Mouse (Mus musculus) midbrain, embryonic 15.5 days (tissue): ENCODE measurements around the gene Dpf3. TPM values are rescaled to one million over a fixed set of nuclear protein-coding genes. Genes with fewer than 3 reads are reported as not detected.

ENCODE experiments used
- ATAC-seq: fragments of 200-750 bp; cut with Nextera tagmentation; replicated peaks from 2 replicates; pipeline ENCODE4 v1.8.0; 2017; ENCODE audit warnings: moderate TSS enrichment
- H3K27ac ChIP-seq: fragments of 300-500 bp; sonication (generic); 2 replicates; pipeline ENCODE4 v1.5.1; 2015; ENCODE audit warnings: mild to moderate bottlenecking, inconsistent platforms
- H3K27me3 ChIP-seq: fragments of 300-500 bp; sonication (generic); replicated peaks from 2 replicates; pipeline ENCODE4 v1.6.1; 2015; ENCODE audit warnings: inconsistent platforms
- H3K36me3 ChIP-seq: fragments of 300-500 bp; sonication (generic); replicated peaks from 2 replicates; pipeline ENCODE4 v1.6.1; 2015; ENCODE audit warnings: inconsistent platforms
- H3K4me1 ChIP-seq: fragments of 300-500 bp; sonication (generic); 2 replicates; pipeline ENCODE4 v1.6.1; 2015; ENCODE audit warnings: inconsistent platforms
- H3K4me2 ChIP-seq: fragments of 300-500 bp; sonication (generic); 2 replicates; pipeline ENCODE4 v1.6.1; 2015; ENCODE audit warnings: inconsistent platforms, mild to moderate bottlenecking, moderate library complexity
- H3K4me3 ChIP-seq: fragments of 300-500 bp; sonication (generic); 2 replicates; pipeline ENCODE4 v1.5.1; 2015; ENCODE audit warnings: mild to moderate bottlenecking, inconsistent platforms
- H3K9ac ChIP-seq: fragments of 300-500 bp; sonication (generic); 2 replicates; pipeline ENCODE4 v1.6.1; 2015; ENCODE audit warnings: mild to moderate bottlenecking, inconsistent platforms
- H3K9me3 ChIP-seq: fragments of 300-500 bp; sonication (generic); 2 replicates; pipeline ENCODE4 v1.6.1; 2016; ENCODE audit warnings: inconsistent platforms
- WGBS: fragments of 180-500 bp; shearing (Covaris S2); methylation state at CpG from one replicate; pipeline ENCODE4 v1.1.7; 2015; ENCODE audit warnings: mixed read lengths; 5-methylcytosine and 5-hydroxymethylcytosine counted together
- polyA plus RNA-seq: library from polyadenylated mRNA; unstranded; fragments of >200 nt; fragmentation: Nextera tagmentation; extraction: Ambion mirVana; gene quantifications from 2 replicates; pipeline ENCODE4 v1.2.1, GENCODE M21; 2015

Gene Dpf3
- 25.0 and 26.9 TPM in 2 replicates for polyA plus RNA-seq

DNA sequence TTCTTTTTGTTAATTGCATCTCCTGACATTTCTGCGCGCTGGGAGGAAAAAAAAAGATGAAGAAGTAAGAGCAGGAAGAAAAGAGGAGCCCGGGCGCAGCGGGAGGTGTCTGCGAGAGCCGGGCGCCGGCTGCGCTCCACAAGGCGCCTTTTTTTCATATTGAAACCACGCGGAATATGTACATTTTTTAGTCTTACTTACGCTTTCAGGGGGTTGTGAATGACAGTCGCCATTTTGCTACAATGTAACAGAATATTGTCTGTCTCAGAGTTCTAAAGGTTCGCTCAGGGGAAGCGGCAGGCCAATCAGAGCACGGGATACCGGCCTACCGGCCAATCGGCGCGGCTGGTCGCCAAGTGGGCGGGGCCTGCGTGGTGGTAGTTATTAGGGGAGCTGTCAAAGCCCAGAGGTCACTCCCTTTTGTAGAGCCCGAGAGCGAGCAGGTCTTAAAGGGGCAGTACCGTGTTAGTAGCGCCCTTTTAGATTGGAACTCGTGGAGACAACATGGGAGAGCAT, at the start of gene Dpf3:
TSS of gene Dpf3 (minus strand) at position 241 of the 516 bp plus-strand sequence.
- Histone ChIP-seq H3K4me1 (peaks cover 23% of the 10 kb centered on the region), H3K9me3 (no peaks in the 10 kb centered on the region), H3K27ac (peak within 1 kb of the TSS; percentile 86), H3K4me3 (peak within 1 kb of the TSS; percentile 65), H3K27me3 (no peaks in the 10 kb centered on the region), H3K36me3 (no peaks in the 10 kb centered on the region), H3K9ac (peak within 1 kb of the TSS; percentile 72), H3K4me2 (peak within 1 kb of the TSS; percentile 90)
- 0% methylated on average over 31 of the region's 31 CpGs for WGBS
- ATAC-seq, result peak; percentile 94

DNA sequence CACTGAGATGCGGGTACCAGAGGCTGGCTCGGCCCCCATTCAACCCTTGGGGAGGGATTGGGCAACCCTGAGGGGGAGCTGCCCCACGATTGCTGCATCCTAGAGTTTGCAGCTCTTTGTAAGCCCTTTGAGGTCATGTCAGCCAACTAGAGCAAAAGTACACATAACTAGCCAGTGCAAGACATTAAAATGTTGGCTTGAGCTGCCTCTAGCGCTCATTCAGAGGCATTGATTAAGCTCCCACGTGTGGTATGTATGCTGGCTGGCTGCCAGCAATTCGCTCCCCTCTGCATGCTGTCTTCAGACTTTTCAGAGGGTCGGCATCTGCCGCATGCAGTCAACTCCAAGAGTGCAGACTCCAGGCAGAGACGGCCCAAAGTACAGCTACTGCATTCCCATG, 48.5 kb upstream of the Dpf3 start:
- Histone ChIP-seq H3K27ac (no peak overlapping the region), H3K4me1 (peaks cover 8% of the 10 kb centered on the region; the same call in 1 of the 2 replicates), H3K36me3 (peaks cover 38% of the 10 kb centered on the region), H3K27me3 (no peaks in the 10 kb centered on the region), H3K9me3 (no peaks in the 10 kb centered on the region), H3K4me3 (no peak overlapping the region), H3K9ac (no peak overlapping the region), H3K4me2 (no peak overlapping the region)
- 35% methylated on average over 9 of the region's 9 CpGs for WGBS
- peak; percentile 53; the same call in 1 of the 2 replicates for ATAC-seq

GRCm38 (mm10) chr12:83535428-83535827, 47.9 kb upstream of the Dpf3 start:
- peaks cover 38% of the 10 kb centered on the region for H3K36me3 ChIP-seq
- H3K4me1 ChIP-seq, result peaks cover 8% of the 10 kb centered on the region; the same call in 1 of the 2 replicates
- H3K9me3 ChIP-seq, result no peaks in the 10 kb centered on the region
- H3K4me3 ChIP-seq, result no peak overlapping the region
- no peak overlapping the region for H3K27ac ChIP-seq
- WGBS, result 89% methylated on average over 11 of the region's 11 CpGs
- ATAC-seq, result no peak
- no peak overlapping the region for H3K4me2 ChIP-seq
- no peaks in the 10 kb centered on the region for H3K27me3 ChIP-seq
- H3K9ac ChIP-seq, result no peak overlapping the region

DNA sequence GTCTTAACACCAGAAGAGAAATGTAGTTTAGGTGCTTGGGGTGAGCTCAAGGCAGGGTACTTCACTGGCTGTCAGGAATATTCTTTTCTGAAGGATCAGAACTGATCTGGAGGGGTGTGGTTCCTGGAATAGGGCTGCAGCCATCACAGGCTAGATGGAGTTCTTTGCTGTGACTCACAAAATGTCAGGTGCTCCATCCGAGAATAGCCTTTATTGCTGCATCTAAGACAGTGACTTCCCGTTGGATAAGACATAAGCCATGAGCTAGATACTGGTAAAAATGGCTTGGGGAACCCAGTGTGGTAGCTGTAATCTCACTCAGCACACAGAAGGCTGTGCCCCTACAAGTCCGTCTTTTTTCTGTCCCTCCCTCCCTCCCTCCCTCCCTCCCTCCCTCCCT, 46.7 kb upstream of the Dpf3 start:
- Histone ChIP-seq H3K27me3 (no peaks in the 10 kb centered on the region), H3K4me3 (no peak overlapping the region), H3K4me1 (peaks cover 8% of the 10 kb centered on the region; the same call in 1 of the 2 replicates), H3K36me3 (peaks cover 31% of the 10 kb centered on the region), H3K4me2 (no peak overlapping the region), H3K9me3 (no peaks in the 10 kb centered on the region), H3K9ac (no peak overlapping the region), H3K27ac (no peak overlapping the region)
- WGBS, result 82% methylated on average over 3 of the region's 3 CpGs
- ATAC-seq, result no peak

DNA sequence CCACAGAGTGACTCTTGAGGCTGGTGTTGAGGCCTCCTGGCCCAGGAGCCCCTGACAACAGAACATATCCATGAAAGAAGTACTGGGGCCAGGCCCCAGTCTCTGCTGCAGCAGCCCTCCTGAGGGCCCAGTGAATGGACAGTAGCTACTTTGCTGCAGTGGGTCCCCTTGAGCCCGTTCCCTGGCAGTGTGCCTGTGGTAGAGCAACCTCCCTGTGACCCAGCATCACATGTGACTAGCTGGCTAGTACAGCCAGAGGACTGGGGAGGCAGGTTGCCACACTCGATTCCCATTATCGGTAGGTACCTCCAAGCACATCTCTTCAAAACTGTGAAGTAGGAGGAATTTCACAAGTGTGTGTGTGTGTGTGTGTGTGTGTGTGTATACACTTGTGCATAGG, 45.5 kb upstream of the Dpf3 start:
- ATAC-seq, result no peak
- WGBS, result 81% methylated on average over 3 of the region's 3 CpGs
- H3K4me2 ChIP-seq, result no peak overlapping the region
- no peak overlapping the region for H3K9ac ChIP-seq
- no peak overlapping the region for H3K4me3 ChIP-seq
- H3K27ac ChIP-seq, result no peak overlapping the region
- H3K27me3 ChIP-seq, result no peaks in the 10 kb centered on the region
- peaks cover 8% of the 10 kb centered on the region; the same call in 1 of the 2 replicates for H3K4me1 ChIP-seq
- no peaks in the 10 kb centered on the region for H3K9me3 ChIP-seq
- peaks cover 27% of the 10 kb centered on the region for H3K36me3 ChIP-seq

- Histone ChIP-seq H3K9ac (no peak overlapping the region), H3K27me3 (no peaks in the 10 kb centered on the region), H3K4me3 (no peak overlapping the region), H3K36me3 (peaks cover 18% of the 10 kb centered on the region), H3K4me1 (peaks cover 8% of the 10 kb centered on the region; the same call in 1 of the 2 replicates), H3K9me3 (no peaks in the 10 kb centered on the region), H3K4me2 (no peak overlapping the region), H3K27ac (no peak overlapping the region)
- no peak for ATAC-seq
- WGBS, result 96% methylated on average over 6 of the region's 6 CpGs
Observed at GRCm38 (mm10) chr12:83531992-83532391, 44.5 kb upstream of the Dpf3 start.

- H3K4me3 ChIP-seq, result no peak overlapping the region
- 90% methylated on average over 5 of the region's 5 CpGs for WGBS
- no peak overlapping the region for H3K27ac ChIP-seq
- no peak overlapping the region for H3K4me2 ChIP-seq
- no peak for ATAC-seq
- no peaks in the 10 kb centered on the region for H3K9me3 ChIP-seq
- H3K36me3 ChIP-seq, result peaks cover 6% of the 10 kb centered on the region
- H3K9ac ChIP-seq, result no peak overlapping the region
- H3K4me1 ChIP-seq, result no peaks in the 10 kb centered on the region
- H3K27me3 ChIP-seq, result no peaks in the 10 kb centered on the region
Observed at GRCm38 (mm10) chr12:83528665-83529064, 41.1 kb upstream of the Dpf3 start.

DNA sequence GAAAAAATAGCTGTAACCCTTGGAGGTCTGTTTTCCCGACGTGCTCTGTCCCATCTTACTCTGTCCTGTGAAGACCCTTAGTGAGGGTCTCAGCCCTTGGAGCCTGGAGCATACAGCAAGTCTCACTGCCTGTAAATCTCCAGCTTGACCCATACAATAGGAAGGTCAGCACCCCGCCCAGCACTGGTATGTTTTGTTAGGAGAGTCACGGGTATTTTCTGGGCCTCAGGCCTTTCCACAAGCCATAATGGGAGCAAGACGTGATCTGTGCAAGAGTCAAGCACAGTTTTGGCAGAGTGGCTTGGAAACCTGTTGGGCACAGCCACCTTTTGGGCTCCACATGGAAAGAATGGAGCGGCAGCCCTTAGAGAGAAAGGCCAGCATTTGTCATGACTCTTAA, 40.3 kb upstream of the Dpf3 start:
- WGBS, result 78% methylated on average over 6 of the region's 6 CpGs
- no peak overlapping the region for H3K4me2 ChIP-seq

DNA sequence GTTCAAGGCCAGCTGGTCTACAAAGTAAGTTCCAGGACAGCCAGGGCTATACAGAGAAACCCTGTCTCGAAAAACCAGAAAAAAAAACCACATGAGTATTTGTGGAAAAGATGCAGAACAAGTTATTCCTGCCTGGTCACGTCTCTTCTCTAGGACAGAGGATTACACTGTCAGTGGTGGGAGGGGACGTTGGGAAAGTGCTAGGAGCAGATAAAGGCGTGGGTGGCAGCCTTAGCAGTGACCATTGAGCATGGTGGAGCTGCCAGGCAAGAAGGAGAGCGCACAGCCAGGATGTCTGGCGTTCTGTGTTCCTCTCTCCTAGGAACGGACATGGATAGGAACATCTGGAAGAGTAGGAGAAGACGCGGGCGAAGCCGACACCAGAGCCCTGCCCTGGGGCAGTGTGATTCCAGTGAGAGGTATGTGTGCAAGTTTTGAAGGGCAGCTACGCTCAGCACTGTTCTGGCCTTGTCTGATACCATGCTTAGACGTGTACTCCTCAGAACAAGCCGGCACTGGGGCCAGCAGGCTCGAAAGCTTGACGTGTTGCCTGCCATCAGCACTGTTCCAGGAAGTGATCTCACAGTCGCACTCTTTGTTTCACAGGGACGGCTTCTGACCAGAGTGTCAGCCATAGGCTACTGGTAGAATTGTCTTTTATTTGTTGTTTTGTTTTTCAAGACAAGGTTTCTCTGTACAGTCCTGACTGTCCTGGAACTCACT, 38.5 kb upstream of the Dpf3 start:
- no peaks in the 10 kb centered on the region for H3K27me3 ChIP-seq
- no peak overlapping the region for H3K4me3 ChIP-seq
- peaks cover 3% of the 10 kb centered on the region; the same call in 1 of the 2 replicates for H3K36me3 ChIP-seq
- no peak overlapping the region for H3K27ac ChIP-seq
- no peak for ATAC-seq
- 90% methylated on average over 18 of the region's 18 CpGs for WGBS
- no peaks in the 10 kb centered on the region for H3K9me3 ChIP-seq
- no peak overlapping the region for H3K9ac ChIP-seq
- H3K4me2 ChIP-seq, result no peak overlapping the region
- H3K4me1 ChIP-seq, result peaks cover 14% of the 10 kb centered on the region

More for the DNA sequence above, 40.3 kb upstream of the Dpf3 start:
- H3K27me3 ChIP-seq, result no peaks in the 10 kb centered on the region
- no peak overlapping the region for H3K27ac ChIP-seq
- H3K4me1 ChIP-seq, result peaks cover 4% of the 10 kb centered on the region; the same call in 1 of the 2 replicates
- ATAC-seq, result no peak
- no peak overlapping the region for H3K4me3 ChIP-seq
- peaks cover 3% of the 10 kb centered on the region for H3K36me3 ChIP-seq
- H3K9me3 ChIP-seq, result no peaks in the 10 kb centered on the region
- no peak overlapping the region for H3K9ac ChIP-seq

DNA sequence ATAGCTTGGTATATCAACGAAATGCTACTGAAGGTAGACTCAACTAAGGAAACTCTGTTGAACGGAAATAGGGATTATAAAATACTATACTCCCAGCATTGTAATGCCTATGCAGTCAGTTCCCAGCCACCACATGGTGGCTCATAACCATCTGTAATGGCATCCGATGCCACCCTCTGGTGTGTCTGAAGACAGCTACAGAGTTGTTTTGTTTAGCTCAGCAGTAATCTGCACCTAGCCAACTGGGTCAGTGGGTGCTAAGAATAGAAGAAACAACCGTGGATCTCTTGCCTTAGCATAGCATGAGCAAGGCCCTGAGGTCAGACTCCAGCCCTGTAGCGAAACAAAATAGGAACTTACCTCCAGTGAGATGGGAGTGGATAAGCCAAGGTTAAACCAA, 36.8 kb upstream of the Dpf3 start:
- Histone ChIP-seq H3K4me1 (peaks cover 18% of the 10 kb centered on the region), H3K27me3 (no peaks in the 10 kb centered on the region), H3K4me3 (no peak overlapping the region), H3K9ac (no peak overlapping the region), H3K27ac (no peak overlapping the region), H3K36me3 (no peaks in the 10 kb centered on the region), H3K9me3 (no peaks in the 10 kb centered on the region), H3K4me2 (no peak overlapping the region)
- WGBS, result 83% methylated on average over 5 of the region's 5 CpGs
- ATAC-seq, result no peak

DNA sequence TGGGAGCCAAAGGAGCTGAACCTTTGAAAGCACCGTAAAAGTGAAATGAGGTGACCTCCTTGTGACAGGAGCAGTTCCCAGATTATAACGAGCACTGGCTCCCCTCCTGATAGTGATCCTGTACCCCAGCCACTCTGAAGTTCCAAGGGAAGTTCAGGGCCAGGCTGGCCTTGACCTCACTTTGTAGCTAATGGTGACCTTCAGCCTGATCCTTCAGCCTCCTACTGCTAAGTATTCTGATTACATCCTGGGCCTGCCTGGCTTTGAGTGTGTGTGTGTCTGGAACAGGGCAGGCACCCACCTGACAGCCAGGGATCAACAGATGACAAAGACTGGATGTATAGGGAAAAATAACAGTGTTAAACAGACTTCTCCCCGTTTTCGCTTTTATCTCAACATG, 36.4 kb upstream of the Dpf3 start:
- 81% methylated on average over 4 of the region's 4 CpGs for WGBS
- Histone ChIP-seq H3K36me3 (no peaks in the 10 kb centered on the region), H3K4me3 (no peak overlapping the region), H3K27me3 (no peaks in the 10 kb centered on the region), H3K9me3 (no peaks in the 10 kb centered on the region), H3K4me2 (no peak overlapping the region), H3K9ac (no peak overlapping the region), H3K27ac (no peak overlapping the region), H3K4me1 (peaks cover 18% of the 10 kb centered on the region)
- no peak for ATAC-seq

GRCm38 (mm10) chr12:83523056-83523455, 35.5 kb upstream of the Dpf3 start:
- no peak for ATAC-seq
- WGBS, result 86% methylated on average over 6 of the region's 6 CpGs
- no peaks in the 10 kb centered on the region for H3K9me3 ChIP-seq
- no peak overlapping the region for H3K4me2 ChIP-seq
- no peak overlapping the region for H3K4me3 ChIP-seq
- no peaks in the 10 kb centered on the region for H3K36me3 ChIP-seq
- H3K4me1 ChIP-seq, result peaks cover 18% of the 10 kb centered on the region
- no peak overlapping the region for H3K27ac ChIP-seq
- no peak overlapping the region for H3K9ac ChIP-seq
- H3K27me3 ChIP-seq, result no peaks in the 10 kb centered on the region

- Histone ChIP-seq H3K36me3 (no peaks in the 10 kb centered on the region), H3K4me3 (peak overlapping the region; percentile 64), H3K4me1 (peaks cover 18% of the 10 kb centered on the region), H3K27me3 (no peaks in the 10 kb centered on the region), H3K4me2 (peak overlapping the region; percentile 78), H3K27ac (no peak overlapping the region; the same call in 1 of the 2 replicates), H3K9me3 (no peaks in the 10 kb centered on the region), H3K9ac (peak overlapping the region; percentile 60)
- WGBS, result 50% methylated on average over 8 of the region's 8 CpGs
- no peak for ATAC-seq
Observed at GRCm38 (mm10) chr12:83521083-83521482, 33.6 kb upstream of the Dpf3 start.
